Mouse (Mus musculus): ENCODE results near the gene Ryr1. TPM values are rescaled to one million over a fixed set of nuclear protein-coding genes. Genes with fewer than 3 reads are reported as not detected.
A peak's percentile ranks its signal among the peaks of the same experiment; 100 is the strongest.

Gene Ryr1
- polyA plus RNA-seq, 1 experiment from 2014 or later, result 0.16 TPM

- peak; percentile 95 for DNase-seq (ENCODE audit: low spot score)
Observed at GRCm38 (mm10) chr7:29039604-29039984, 85.4 kb downstream of the Ryr1 start.

DNA sequence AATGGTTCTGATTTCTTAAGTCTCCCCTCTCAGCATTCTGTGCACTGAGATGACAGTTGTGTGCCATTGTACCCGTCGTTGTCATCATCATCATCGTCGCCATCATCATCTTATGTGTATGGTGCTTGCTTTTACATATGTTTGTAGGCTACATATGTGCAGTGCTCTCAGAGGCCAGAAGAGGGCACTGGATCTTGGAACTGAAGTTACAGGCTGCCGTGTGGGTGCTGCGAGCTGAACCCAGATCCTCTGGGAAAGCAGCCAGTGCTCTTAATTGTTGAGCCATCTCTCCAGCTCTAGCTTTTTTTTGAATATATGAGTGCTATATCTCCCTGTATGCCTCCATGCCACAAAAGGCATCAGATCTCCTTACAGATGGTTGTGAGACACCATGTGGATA is 87.7 kb downstream of the Ryr1 start:
- DNase-seq (ENCODE audit: low spot score), result peak; percentile 48

GRCm38 (mm10) chr7:29032685-29033084 is 92.3 kb downstream of the Ryr1 start:
- peak; percentile 39 for DNase-seq (ENCODE audit: low spot score)

GRCm38 (mm10) chr7:29031641-29032040 is 93.3 kb downstream of the Ryr1 start:
- no peak for DNase-seq (ENCODE audit: low spot score)

DNA sequence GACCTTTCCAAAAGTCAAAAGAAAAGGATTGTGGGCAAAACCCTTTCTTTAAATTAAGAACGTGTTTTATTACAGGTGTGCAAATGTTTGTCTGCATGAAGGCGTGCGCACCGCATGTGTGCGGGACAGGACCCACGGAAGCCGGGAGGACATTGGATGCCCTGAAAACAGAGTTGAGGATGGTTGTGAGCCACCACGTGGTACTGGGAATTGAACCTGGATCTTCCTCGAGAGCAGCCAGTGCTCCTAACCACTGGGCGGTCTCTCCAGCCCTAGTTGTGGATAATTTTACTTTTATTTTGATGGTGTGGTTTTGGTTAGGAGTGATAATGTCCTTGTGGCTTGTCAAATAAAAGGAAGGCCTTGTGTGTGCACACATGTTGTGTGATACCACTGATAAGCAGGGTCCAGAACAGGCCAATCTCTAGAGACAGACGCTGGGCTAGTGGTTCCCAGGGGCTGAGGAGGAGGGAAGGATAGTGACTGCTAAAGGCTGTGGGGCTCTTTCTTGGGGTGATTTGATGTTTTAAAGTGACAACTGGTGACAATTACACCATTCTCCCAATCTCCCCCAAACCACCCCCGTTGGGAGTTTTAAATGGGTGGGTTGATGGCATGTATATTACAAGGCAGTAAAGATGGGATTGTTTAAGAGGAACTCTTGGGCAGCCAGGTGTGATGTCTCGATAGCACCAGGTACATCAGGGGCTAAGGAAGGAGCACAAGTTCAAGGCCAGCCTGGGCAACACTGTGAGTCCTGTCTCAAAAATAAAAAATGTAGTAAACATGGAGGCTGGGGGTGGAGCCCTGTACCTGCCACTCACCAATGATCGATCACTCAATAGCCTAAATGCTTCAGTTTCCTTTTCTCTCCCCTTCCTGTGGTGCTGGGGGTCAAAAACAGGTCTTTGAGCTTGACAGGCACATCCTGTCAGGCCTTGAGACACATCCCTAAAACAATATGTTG is 95.0 kb downstream of the Ryr1 start:
- DNase-seq (ENCODE audit: low spot score), result no peak

- DNase-seq (ENCODE audit: low spot score), result no peak
Observed at GRCm38 (mm10) chr7:29028761-29029160, 96.2 kb downstream of the Ryr1 start.

DNA sequence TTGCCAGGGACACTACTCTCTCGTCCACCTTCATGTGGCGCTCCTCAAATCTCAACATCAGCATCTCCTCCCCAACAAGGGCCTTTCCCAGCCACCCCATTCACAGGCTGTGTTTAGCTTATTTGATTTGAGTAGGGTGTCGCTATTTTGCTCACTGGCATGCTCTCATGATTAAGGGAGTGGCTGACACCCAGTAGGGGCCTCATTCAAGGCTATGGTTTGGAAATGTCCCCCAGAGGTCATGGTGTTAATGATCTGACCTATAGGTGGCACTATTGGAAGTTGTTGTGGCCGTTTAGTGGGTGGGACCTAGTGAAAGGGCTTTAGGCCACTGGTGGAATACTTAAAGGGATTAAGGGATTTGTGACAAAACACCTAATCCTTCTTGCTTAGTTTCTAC is 98.2 kb downstream of the Ryr1 start:
- no peak for DNase-seq (ENCODE audit: low spot score)

DNA sequence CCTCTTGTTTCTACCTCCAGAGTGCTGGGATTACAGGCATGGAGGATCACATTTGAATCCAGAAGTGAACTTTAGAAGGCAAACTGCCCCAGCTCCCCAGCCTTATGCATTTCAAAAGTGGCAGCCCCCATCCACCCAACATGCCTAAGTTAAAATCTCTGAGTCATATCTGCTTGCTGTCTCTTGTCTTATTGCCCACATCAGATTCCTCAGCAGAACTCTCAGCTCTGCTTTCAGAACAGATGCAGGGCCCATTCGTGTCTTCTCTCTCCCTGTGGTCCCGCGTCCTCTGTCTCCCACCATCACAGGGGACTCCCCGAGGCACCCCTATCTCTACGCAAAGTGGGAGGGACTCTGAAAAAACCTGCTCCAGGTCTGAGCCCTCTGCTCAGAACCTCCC is 98.8 kb downstream of the Ryr1 start:
- DNase-seq (ENCODE audit: low spot score), result no peak

GRCm38 (mm10) chr7:29025566-29025965 is 99.4 kb downstream of the Ryr1 start:
- DNase-seq (ENCODE audit: low spot score), result peak; percentile 71

DNA sequence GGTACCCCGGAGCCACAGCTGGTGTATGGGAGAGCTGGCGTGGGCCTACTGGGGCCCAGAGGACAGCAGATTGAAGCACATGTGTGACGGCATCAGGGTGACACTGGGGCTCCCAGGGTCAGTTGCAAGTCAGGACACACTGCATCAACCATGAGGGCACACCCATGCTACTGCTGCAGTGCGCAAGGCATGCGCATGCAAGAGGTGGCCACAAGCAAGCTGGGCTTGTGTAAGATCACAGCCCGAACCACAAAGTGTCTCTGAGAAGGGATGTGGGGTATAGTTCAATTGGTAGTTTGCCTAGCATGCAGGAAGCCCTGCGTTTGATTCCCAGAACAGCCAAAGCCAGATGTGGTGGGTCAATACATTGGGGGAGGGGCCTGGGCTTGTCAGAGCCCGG is 101.5 kb downstream of the Ryr1 start:
- DNase-seq (ENCODE audit: low spot score), result peak; percentile 38

GRCm38 (mm10) chr7:29022479-29022878 is 102.5 kb downstream of the Ryr1 start:
- no peak for DNase-seq (ENCODE audit: low spot score)

DNA sequence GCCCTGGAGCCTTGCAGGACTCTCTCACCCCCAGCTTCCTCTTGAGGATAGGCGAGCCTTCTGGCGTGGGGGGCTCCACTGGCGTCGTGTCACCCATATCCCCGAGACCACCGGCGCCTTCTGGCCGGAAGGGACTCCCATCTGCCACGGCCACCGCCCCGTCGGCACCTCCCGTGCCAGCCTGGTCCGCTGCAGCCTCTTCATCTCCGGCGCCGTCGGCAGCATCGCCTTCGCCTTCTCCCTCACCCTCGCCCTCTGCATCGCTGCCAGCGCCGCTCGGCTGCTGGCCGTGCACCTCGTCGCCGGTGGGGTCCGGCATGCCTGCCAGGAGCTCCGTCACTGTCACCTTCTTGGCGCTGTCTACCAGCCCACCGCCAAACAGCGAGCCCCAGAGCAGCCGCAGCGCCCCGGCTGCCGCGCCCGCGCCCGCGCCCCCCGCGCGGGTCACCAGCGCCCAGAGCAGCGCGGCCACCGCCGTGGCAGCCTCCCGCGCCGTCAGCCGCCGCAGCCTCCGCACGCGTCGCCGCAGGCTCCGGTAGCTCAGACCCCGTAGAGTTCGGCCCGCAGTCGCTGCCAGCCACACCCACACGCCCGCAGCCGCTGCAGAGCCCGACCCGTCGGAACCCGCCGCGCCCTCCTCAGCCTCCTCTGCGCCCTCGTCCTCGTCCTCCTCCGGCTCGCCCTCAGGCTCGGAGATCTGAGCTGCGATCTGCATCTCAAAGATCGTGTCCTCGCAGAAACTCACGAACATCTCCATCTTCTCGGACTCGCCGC is 105.3 kb downstream of the Ryr1 start:
- DNase-seq (ENCODE audit: low spot score), result no peak

DNA sequence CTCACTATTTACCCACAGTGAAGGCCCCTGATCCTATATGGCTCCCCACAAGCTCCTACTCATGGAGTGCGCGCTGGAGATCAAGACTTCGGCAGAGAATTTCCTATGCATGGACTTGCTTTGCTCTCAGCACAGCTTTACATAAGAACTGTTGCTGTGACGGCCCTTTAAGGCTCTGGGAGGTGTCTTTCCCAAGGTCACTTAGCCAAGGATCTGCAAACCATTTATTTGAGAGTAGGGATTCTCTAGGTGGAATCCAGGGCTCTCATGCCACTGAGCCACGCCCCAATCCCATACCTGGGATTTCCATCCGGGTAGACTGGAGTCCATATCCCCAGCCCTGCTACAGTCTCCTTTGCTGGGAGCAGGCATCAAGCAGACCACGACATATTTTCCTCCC is 107.8 kb downstream of the Ryr1 start:
- no peak for DNase-seq (ENCODE audit: low spot score)

DNA sequence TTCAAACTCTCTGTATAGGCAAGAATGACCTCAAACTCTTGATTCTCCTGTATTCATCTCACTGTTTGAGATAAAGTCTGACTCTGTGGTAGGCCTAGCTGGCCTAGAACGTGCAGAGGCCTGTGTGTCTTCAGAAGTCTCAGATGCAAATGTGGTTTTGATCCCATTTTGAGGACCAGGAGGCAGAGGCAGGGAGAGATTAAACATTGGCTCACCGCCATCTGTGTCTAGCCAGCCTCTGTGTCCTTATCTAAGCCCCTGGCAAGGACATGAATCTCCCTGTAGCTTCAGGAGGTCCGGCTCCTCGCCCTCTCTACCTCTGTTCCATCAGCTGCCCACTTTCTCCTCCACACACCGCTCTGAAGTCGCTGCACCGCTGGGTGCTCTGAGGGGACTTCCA is 108.5 kb downstream of the Ryr1 start:
- no peak for DNase-seq (ENCODE audit: low spot score)

GRCm38 (mm10) chr7:29014984-29015383 is 110.0 kb downstream of the Ryr1 start:
- no peak for DNase-seq (ENCODE audit: low spot score)

GRCm38 (mm10) chr7:29008714-29009113 is 116.3 kb downstream of the Ryr1 start:
- peak; percentile 52 for DNase-seq (ENCODE audit: low spot score)

GRCm38 (mm10) chr7:29008171-29008570 is 116.8 kb downstream of the Ryr1 start:
- no peak for DNase-seq (ENCODE audit: low spot score)

DNA sequence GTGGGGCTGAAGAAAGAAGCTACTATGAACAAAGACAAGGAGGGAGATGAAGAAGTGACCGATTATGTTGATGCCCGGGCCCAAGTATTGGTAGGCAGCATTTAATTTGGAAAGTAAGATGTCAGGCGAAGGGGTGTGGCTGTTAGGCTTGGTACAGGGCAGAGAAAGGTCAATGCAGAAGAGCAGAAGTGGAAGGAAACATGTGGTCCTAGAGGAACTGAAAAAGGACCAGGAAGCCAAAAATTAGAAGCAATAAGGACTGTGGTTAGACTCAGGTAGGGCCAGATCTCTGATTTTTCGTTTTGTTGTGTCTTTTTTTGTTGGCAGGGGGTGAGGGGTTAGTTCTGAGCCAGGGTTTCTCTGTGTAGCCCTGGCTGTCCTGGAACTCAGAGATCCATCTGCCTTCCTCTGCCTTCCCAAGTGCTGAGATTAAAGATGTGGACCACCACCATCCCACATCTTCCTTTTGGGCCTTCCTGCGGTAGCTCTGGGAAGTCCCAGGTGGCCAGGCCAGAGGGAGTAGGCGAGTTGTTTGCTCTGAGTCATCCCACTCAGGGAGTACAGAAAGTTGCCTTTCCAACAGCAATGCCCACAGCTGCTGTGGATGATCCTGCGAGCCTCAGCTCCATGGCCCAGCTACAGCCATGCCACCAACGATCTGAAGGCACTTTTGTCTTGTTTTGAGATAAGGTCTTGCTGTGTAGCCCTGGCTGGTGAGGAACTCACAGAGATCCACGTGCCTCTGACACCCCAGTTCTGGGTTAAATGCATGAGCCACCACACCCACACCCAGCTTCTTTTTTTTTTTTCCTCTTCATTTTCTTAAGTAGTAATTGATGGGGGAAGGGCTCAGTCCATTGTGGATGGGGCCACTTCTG is 117.5 kb downstream of the Ryr1 start:
- DNase-seq (ENCODE audit: low spot score), result no peak

- peak; percentile 82 for DNase-seq (ENCODE audit: low spot score)
Observed at GRCm38 (mm10) chr7:29000651-29001605, 124.1 kb downstream of the Ryr1 start.

DNA sequence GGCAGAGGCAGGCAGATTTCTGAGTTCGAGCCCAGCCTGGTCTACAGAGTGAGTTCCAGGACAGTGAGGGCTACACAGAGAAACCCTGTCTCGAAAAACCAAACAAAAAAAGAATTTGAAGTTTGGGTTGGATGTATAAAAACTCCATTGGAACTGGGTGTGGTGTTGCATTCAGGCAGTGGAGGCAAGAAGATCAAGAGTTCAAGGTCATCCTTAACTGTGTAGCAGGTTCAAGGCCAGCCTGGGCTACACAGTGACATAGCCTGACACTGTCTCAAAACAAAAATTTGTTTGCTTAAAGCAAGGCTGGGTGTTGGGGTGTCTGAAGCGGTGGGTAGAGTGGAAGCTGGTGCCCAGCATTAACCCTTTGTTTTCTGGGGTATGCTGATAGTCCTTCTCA is 131.6 kb downstream of the Ryr1 start:
- no peak for DNase-seq (ENCODE audit: low spot score)
